Mouse (Mus musculus): ENCODE measurements around the gene Fam84b. TPM values are rescaled to one million over a fixed set of nuclear protein-coding genes. Genes with fewer than 3 reads are reported as not detected.

Fam84b gene
- polyA plus RNA-seq (2014; fragmentation: Illumina TruSeq; extraction: RNeasy Lipid Tissue Mini Kit (QIAGEN cat#74804); ENCODE audit: low read depth, low replicate concordance): 7.6 TPM

DNA sequence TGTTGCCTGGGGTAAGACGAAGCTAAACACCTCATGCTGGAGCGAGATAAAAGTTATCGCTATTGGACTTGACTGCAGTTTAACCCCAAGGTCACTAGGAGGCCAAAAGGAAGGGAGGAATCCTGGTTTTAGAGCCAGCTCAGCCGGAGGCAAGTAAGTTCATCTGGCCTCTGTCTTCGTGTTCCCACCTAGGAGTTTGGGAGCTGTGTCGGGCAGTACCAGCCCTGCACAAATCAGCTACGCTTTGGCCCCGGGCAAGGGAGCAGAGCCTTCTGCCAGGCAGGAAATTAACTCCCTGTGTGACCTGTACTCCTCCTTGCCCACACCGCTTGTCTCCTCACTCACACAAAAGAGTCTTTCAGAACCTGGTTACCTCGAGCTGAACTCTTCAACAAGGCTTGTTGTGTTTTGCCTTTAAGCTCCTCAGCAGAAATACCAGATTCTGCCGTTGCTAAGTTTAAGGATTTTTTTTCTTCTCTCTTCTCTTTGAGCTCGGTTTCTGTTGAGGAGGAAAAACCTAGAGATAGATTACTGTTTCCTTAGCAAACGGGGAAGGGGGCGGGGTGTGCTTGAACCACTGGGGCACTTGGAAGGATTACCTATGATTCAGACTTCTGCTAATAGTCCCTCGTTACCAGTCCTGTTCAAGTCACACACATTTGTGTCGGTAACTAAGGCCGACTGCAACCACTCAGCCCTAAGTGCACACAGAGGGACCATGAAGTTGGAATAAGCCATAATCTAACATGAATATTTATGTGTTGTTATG is at the start of gene Fam84b:
Fam84b (minus strand) TSS at position 548 of the 769 bp plus-strand sequence.

Other genes starting within 250 kb of the Fam84b start
- gene A1bg, start 69.2 kb upstream of the Fam84b start, polyA plus RNA-seq (2014; fragmentation: Illumina TruSeq; extraction: RNeasy Lipid Tissue Mini Kit (QIAGEN cat#74804); ENCODE audit: low read depth, low replicate concordance): not detected